In the genomic region with DNA sequence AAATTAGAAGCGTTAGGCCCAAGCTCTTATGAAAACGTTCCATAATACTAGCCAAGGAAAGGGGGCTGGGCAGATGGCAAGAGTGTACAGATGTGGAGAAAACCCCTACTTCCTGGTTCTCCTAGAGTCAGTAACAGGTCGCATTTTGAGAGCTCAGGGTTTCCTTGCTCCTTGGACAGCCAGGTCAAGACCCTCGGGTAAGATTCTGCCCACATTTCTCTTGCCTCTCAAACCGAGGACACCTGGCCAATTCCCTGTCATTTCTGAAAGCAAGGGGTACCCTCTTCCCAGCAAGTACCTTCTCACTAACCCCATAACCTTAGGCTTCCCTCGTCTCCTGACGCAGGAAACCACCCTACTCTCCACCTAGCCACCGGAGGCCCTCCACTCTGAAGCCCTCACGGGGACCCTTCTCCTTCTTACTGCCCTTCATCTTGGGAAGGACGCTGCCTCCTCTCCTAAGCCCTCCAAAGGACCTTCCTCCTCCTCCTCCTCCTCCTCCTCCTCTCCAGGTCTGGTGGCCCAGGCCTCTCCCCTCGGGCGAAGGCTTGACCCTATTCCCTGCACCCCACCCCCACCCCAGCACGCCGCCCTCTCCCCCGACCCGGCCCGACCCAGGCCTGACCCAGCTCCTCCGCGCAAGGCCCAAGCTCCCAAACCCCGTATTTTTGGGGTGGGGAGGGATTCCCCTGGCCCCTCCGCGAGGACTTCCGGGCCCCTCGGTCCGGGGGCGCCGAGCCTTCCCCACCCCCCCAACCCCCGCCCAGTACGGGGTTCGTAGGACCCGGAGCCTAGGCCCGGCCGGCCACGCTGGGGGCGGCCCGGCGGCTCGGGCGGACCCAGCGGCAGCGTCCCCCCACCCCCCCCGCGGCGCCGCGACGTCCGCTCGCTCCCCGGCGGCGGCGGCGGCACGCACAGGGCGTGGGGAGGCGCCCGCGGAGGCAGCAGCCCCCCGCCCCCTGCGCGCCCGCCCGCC, we compare ENCODE assay signal across 8 mouse cellular contexts. TPM values are rescaled to one million over a fixed set of nuclear protein-coding genes. Genes with fewer than 3 reads are reported as not detected.
DNase-seq lines count a peak whose midpoint lies in the region; ATAC-seq and TF ChIP-seq lines count a peak whose summit lies in the region.

No protein-coding gene starts in this region.

- H3K9me3 ChIP-seq in intestine, embryonic 15.5 days: no peaks in the 10 kb centered on the region
- H3K9me3 ChIP-seq in lung, embryonic 14.5 days (ENCODE audit: low read depth, low read length): no peaks in the 10 kb centered on the region

- WGBS in intestine, embryonic 15.5 days: 2% methylated on average over 37 of the region's 64 CpGs
- under 1% methylated on average over 39 of the region's 64 CpGs for WGBS in lung, embryonic 14.5 days
- WGBS in olfactory bulb, adult 2 months: 3% methylated on average over 42 of the region's 64 CpGs

- ATAC-seq in intestine, embryonic 15.5 days: peak; percentile 89
- ATAC-seq in lung, embryonic 14.5 days (ENCODE audit: insufficient read depth): peak; percentile 90

- H3K27me3 ChIP-seq in intestine, embryonic 15.5 days (replicated peaks): no peaks in the 10 kb centered on the region
- no peaks in the 10 kb centered on the region for H3K27me3 ChIP-seq in lung, embryonic 14.5 days (ENCODE audit: insufficient read depth, low read length)

- TF ChIP-seq POLR2A in olfactory bulb, adult 2 months (IDR thresholded peaks at IDR 0.05; ENCODE audit: insufficient read depth, low read depth, low read length): no peak

- H3K9ac ChIP-seq in intestine, embryonic 15.5 days: peak overlapping the region; percentile 92
- peak overlapping the region; percentile 97 for H3K9ac ChIP-seq in lung, embryonic 14.5 days

- intact Hi-C loops in gastrocnemius, postnatal 36 days (cut with DNase I): loop anchor here (2.0 kb wide), 1 partner anchor 48 kb away; the partner anchor contains the start of gene Ythdf2

- peak overlapping the region; percentile 93 for H3K27ac ChIP-seq in intestine, embryonic 15.5 days
- peak overlapping the region; percentile 97 for H3K27ac ChIP-seq in lung, embryonic 14.5 days (ENCODE audit: low read depth)
- H3K27ac ChIP-seq in olfactory bulb, adult 2 months (ENCODE audit: insufficient read depth, low read depth, low read length): peak overlapping the region; percentile 29

- TF ChIP-seq CTCF in lung, embryonic 14.5 days (IDR thresholded peaks at IDR 0.05; ENCODE audit: low read depth): no peak
- no peak for TF ChIP-seq CTCF in olfactory bulb, adult 2 months (IDR thresholded peaks at IDR 0.05; ENCODE audit: insufficient read depth, low read depth, low read length)

- H3K4me3 ChIP-seq in intestine, embryonic 15.5 days (replicated peaks): peak overlapping the region; percentile 73
- peak overlapping the region; percentile 80 for H3K4me3 ChIP-seq in lung, embryonic 14.5 days (ENCODE audit: low read depth, low read length)
- H3K4me3 ChIP-seq in olfactory bulb, adult 2 months (ENCODE audit: insufficient read depth, low read depth, low read length): peak overlapping the region; percentile 53

- no peaks in the 10 kb centered on the region for H3K36me3 ChIP-seq in intestine, embryonic 15.5 days
- H3K36me3 ChIP-seq in lung, embryonic 14.5 days (ENCODE audit: insufficient read depth): peaks cover 6% of the 10 kb centered on the region; the same call in 1 of the 2 replicates

- peak overlapping the region; percentile 80 for H3K4me2 ChIP-seq in intestine, embryonic 15.5 days (replicated peaks)
- H3K4me2 ChIP-seq in lung, embryonic 14.5 days: peak overlapping the region; percentile 89

- peaks cover 9% of the 10 kb centered on the region for H3K4me1 ChIP-seq in intestine, embryonic 15.5 days (replicated peaks)
- H3K4me1 ChIP-seq in lung, embryonic 14.5 days (ENCODE audit: insufficient read depth): peaks cover 14% of the 10 kb centered on the region; the same call in 1 of the 2 replicates
- H3K4me1 ChIP-seq in olfactory bulb, adult 2 months (ENCODE audit: control insufficient read depth, insufficient read depth, low read length): no peaks in the 10 kb centered on the region

- DNase-seq in urinary bladder, adult 18-20 months (ENCODE audit: low spot score in 2 of 2): peak; percentile 15 to 44
- DNase-seq in urinary bladder, postnatal 10 days (ENCODE audit: low spot score): no peak
- peak; percentile 66 to 83 for DNase-seq in cerebellum, postnatal 25 days
- DNase-seq in gastrocnemius, postnatal 36 days: peak; percentile 38 to 58
- DNase-seq in lung, embryonic 14.5 days: peak; percentile 78
- DNase-seq in yolk sac, embryonic 10.5 days (ENCODE audit: low spot score): peak; percentile 81

RNA-seq across cellular contexts. Expression of gene Gmeb1, which starts 0.7 kb away (rescaled TPM):
- total RNA-seq in gastrocnemius, postnatal 36 days (2021): 1 to 10 TPM; 6.9 to 8.6 TPM
- 27.8 and 31.3 TPM in 2 replicates for polyA plus RNA-seq in intestine, embryonic 15.5 days (2015; fragmentation: Nextera tagmentation; extraction: Ambion mirVana)
- polyA plus RNA-seq in lung, embryonic 14.5 days (2014; fragmentation: Nextera tagmentation; extraction: Ambion mirVana): 33.1 and 39.5 TPM in 2 replicates
- polyA plus RNA-seq in olfactory bulb, adult 2 months (2012; ENCODE audit: insufficient read depth, insufficient read length, low replicate concordance, missing spikeins): not detected in 2 replicates

RNA-seq across cellular contexts. Expression of gene Taf12, which starts 13.5 kb away (rescaled TPM):
- 10 to 100 TPM; 32.5 to 33.4 TPM for total RNA-seq in gastrocnemius, postnatal 36 days (2021)
- 37.7 and 39.8 TPM in 2 replicates for polyA plus RNA-seq in intestine, embryonic 15.5 days (2015; fragmentation: Nextera tagmentation; extraction: Ambion mirVana)
- polyA plus RNA-seq in lung, embryonic 14.5 days (2014; fragmentation: Nextera tagmentation; extraction: Ambion mirVana): 48.7 and 49.1 TPM in 2 replicates
- not detected in 2 replicates for polyA plus RNA-seq in olfactory bulb, adult 2 months (2012; ENCODE audit: insufficient read depth, insufficient read length, low replicate concordance, missing spikeins)

RNA-seq across cellular contexts. Expression of gene Rab42, which starts 42.5 kb away (rescaled TPM):
- not detected for total RNA-seq in gastrocnemius, postnatal 36 days (2021)
- 3.6 and 3.9 TPM in 2 replicates for polyA plus RNA-seq in intestine, embryonic 15.5 days (2015; fragmentation: Nextera tagmentation; extraction: Ambion mirVana)
- polyA plus RNA-seq in lung, embryonic 14.5 days (2014; fragmentation: Nextera tagmentation; extraction: Ambion mirVana): 1.2 and 1.9 TPM in 2 replicates
- not detected in 2 replicates for polyA plus RNA-seq in olfactory bulb, adult 2 months (2012; ENCODE audit: insufficient read depth, insufficient read length, low replicate concordance, missing spikeins)

RNA-seq across cellular contexts. Expression of gene Ythdf2, which starts 48.6 kb away (rescaled TPM):
- 10 to 100 TPM; 21.6 to 27.3 TPM for total RNA-seq in gastrocnemius, postnatal 36 days (2021)
- polyA plus RNA-seq in intestine, embryonic 15.5 days (2015; fragmentation: Nextera tagmentation; extraction: Ambion mirVana): 70.6 and 86.5 TPM in 2 replicates
- polyA plus RNA-seq in lung, embryonic 14.5 days (2014; fragmentation: Nextera tagmentation; extraction: Ambion mirVana): 121 and 132 TPM in 2 replicates
- not detected in 2 replicates for polyA plus RNA-seq in olfactory bulb, adult 2 months (2012; ENCODE audit: insufficient read depth, insufficient read length, low replicate concordance, missing spikeins)

Comparison
In these comparisons a context has a peak if more than half of its experiments do, and no peak if none do; other contexts are left out.
1. H3K27ac ChIP-seq: peak in every context shown above with its lines; median percentile 97 in lung, embryonic 14.5 days; 93 in intestine, embryonic 15.5 days; 29 in olfactory bulb, adult 2 months.